Mouse (Mus musculus): ENCODE data around the gene Snrk. TPM values are rescaled to one million over a fixed set of nuclear protein-coding genes. Genes with fewer than 3 reads are reported as not detected.

Snrk gene
- polyA plus RNA-seq, 1 experiment from 2014 or later, result 57.5 TPM

- no peaks in the 10 kb centered on the region for H3K9me3 ChIP-seq (ENCODE audit: control insufficient read depth, low read length)
- no peak for ATAC-seq (ENCODE audit: low FRiP score, low TSS enrichment)
- H3K27me3 ChIP-seq (ENCODE audit: control insufficient read depth, insufficient read depth, low read length), result no peaks in the 10 kb centered on the region
- H3K4me2 ChIP-seq (ENCODE audit: low read length), result no peak overlapping the region
- WGBS, result 87% methylated on average over 7 of the region's 7 CpGs
- no peak overlapping the region for H3K4me3 ChIP-seq (replicated peaks; ENCODE audit: low read depth, low read length)
- peaks cover 12% of the 10 kb centered on the region; the same call in 1 of the 2 replicates for H3K36me3 ChIP-seq (ENCODE audit: control insufficient read depth, insufficient read depth, low read length)
- no peak overlapping the region for H3K9ac ChIP-seq (replicated peaks; ENCODE audit: low read length)
- H3K4me1 ChIP-seq (ENCODE audit: control insufficient read depth, insufficient read depth, low read length), result no peaks in the 10 kb centered on the region
- H3K27ac ChIP-seq (replicated peaks; ENCODE audit: low read depth, low read length), result no peak overlapping the region
- no peak for DNase-seq
Observed at GRCm38 (mm10) chr9:122177256-122178220, 60.5 kb downstream of the Snrk start.

- no peak for DNase-seq
- no peak overlapping the region for H3K9ac ChIP-seq (replicated peaks; ENCODE audit: low read length)
Observed at GRCm38 (mm10) chr9:122178427-122178826, 61.4 kb downstream of the Snrk start.

GRCm38 (mm10) chr9:122180105-122180504, 63.0 kb downstream of the Snrk start:
- Histone ChIP-seq H3K4me3 (replicated peaks; ENCODE audit: low read depth, low read length) (no peak overlapping the region), H3K4me1 (ENCODE audit: control insufficient read depth, insufficient read depth, low read length) (no peaks in the 10 kb centered on the region), H3K9ac (replicated peaks; ENCODE audit: low read length) (no peak overlapping the region), H3K27ac (replicated peaks; ENCODE audit: low read depth, low read length) (no peak overlapping the region), H3K27me3 (ENCODE audit: control insufficient read depth, insufficient read depth, low read length) (no peaks in the 10 kb centered on the region), H3K36me3 (ENCODE audit: control insufficient read depth, insufficient read depth, low read length) (peaks cover 8% of the 10 kb centered on the region; the same call in 1 of the 2 replicates), H3K9me3 (ENCODE audit: control insufficient read depth, low read length) (no peaks in the 10 kb centered on the region), H3K4me2 (ENCODE audit: low read length) (no peak overlapping the region)
- WGBS, result 80% methylated on average over 3 of the region's 3 CpGs
- ATAC-seq (ENCODE audit: low FRiP score, low TSS enrichment), result no peak
- no peak for DNase-seq

More at GRCm38 (mm10) chr9:122178427-122178826, 61.4 kb downstream of the Snrk start:
- no peak for ATAC-seq (ENCODE audit: low FRiP score, low TSS enrichment)
- H3K36me3 ChIP-seq (ENCODE audit: control insufficient read depth, insufficient read depth, low read length), result peaks cover 12% of the 10 kb centered on the region; the same call in 1 of the 2 replicates
- no peaks in the 10 kb centered on the region for H3K9me3 ChIP-seq (ENCODE audit: control insufficient read depth, low read length)
- no peak overlapping the region for H3K4me2 ChIP-seq (ENCODE audit: low read length)
- H3K4me1 ChIP-seq (ENCODE audit: control insufficient read depth, insufficient read depth, low read length), result no peaks in the 10 kb centered on the region
- WGBS, result 59% methylated on average over 4 of the region's 4 CpGs
- H3K4me3 ChIP-seq (replicated peaks; ENCODE audit: low read depth, low read length), result no peak overlapping the region
- H3K27me3 ChIP-seq (ENCODE audit: control insufficient read depth, insufficient read depth, low read length), result no peaks in the 10 kb centered on the region
- H3K27ac ChIP-seq (replicated peaks; ENCODE audit: low read depth, low read length), result no peak overlapping the region

DNA sequence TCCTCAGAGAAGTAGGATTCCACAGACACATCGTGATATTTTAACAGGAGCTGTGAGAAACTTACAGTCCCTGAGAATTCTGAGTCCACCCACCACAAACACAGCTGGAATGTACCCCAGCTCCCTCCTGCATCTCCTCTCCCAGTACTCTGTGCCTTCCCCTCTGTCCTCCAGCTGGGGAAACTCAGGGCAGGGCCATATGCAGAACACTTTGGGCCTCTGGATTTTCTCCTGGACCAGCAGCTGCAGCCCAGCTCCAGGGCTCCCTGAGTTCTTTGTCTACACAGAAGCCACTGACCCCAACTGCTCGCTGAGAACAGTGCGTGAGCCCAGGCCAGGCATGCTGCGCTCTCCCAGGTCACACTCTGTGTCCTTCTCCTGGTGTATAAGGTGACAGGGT, 66.0 kb downstream of the Snrk start:
- H3K9me3 ChIP-seq (ENCODE audit: control insufficient read depth, low read length), result no peaks in the 10 kb centered on the region
- no peaks in the 10 kb centered on the region for H3K27me3 ChIP-seq (ENCODE audit: control insufficient read depth, insufficient read depth, low read length)
- WGBS, result 76% methylated on average over 4 of the region's 4 CpGs
- H3K9ac ChIP-seq (replicated peaks; ENCODE audit: low read length), result no peak overlapping the region
- ATAC-seq (ENCODE audit: low FRiP score, low TSS enrichment) (no peak), DNase-seq (no peak)
- no peaks in the 10 kb centered on the region for H3K4me1 ChIP-seq (ENCODE audit: control insufficient read depth, insufficient read depth, low read length)
- no peak overlapping the region for H3K4me3 ChIP-seq (replicated peaks; ENCODE audit: low read depth, low read length)
- no peak overlapping the region for H3K27ac ChIP-seq (replicated peaks; ENCODE audit: low read depth, low read length)
- no peak overlapping the region for H3K4me2 ChIP-seq (ENCODE audit: low read length)
- H3K36me3 ChIP-seq (ENCODE audit: control insufficient read depth, insufficient read depth, low read length), result no peaks in the 10 kb centered on the region

GRCm38 (mm10) chr9:122184329-122184728, 67.3 kb downstream of the Snrk start:
- no peak for DNase-seq
- no peaks in the 10 kb centered on the region for H3K27me3 ChIP-seq (ENCODE audit: control insufficient read depth, insufficient read depth, low read length)

GRCm38 (mm10) chr9:122185061-122185460, 68.0 kb downstream of the Snrk start:
- no peaks in the 10 kb centered on the region for H3K36me3 ChIP-seq (ENCODE audit: control insufficient read depth, insufficient read depth, low read length)
- H3K4me2 ChIP-seq (ENCODE audit: low read length), result no peak overlapping the region
- ATAC-seq (ENCODE audit: low FRiP score, low TSS enrichment), result no peak
- H3K9me3 ChIP-seq (ENCODE audit: control insufficient read depth, low read length), result no peaks in the 10 kb centered on the region
- H3K27me3 ChIP-seq (ENCODE audit: control insufficient read depth, insufficient read depth, low read length), result no peaks in the 10 kb centered on the region
- no peak overlapping the region for H3K9ac ChIP-seq (replicated peaks; ENCODE audit: low read length)
- WGBS, result 25% methylated on average over 2 of the region's 2 CpGs
- DNase-seq, result peak; percentile 85
- H3K4me1 ChIP-seq (ENCODE audit: control insufficient read depth, insufficient read depth, low read length), result no peaks in the 10 kb centered on the region
- no peak overlapping the region for H3K27ac ChIP-seq (replicated peaks; ENCODE audit: low read depth, low read length)
- H3K4me3 ChIP-seq (replicated peaks; ENCODE audit: low read depth, low read length), result no peak overlapping the region

More at GRCm38 (mm10) chr9:122184329-122184728, 67.3 kb downstream of the Snrk start:
- Histone ChIP-seq H3K4me3 (replicated peaks; ENCODE audit: low read depth, low read length) (no peak overlapping the region), H3K9ac (replicated peaks; ENCODE audit: low read length) (no peak overlapping the region), H3K36me3 (ENCODE audit: control insufficient read depth, insufficient read depth, low read length) (no peaks in the 10 kb centered on the region), H3K4me2 (ENCODE audit: low read length) (no peak overlapping the region), H3K27ac (replicated peaks; ENCODE audit: low read depth, low read length) (no peak overlapping the region), H3K9me3 (ENCODE audit: control insufficient read depth, low read length) (no peaks in the 10 kb centered on the region), H3K4me1 (ENCODE audit: control insufficient read depth, insufficient read depth, low read length) (no peaks in the 10 kb centered on the region)
- WGBS, result 91% methylated on average over 3 of the region's 3 CpGs
- ATAC-seq (ENCODE audit: low FRiP score, low TSS enrichment), result no peak

DNA sequence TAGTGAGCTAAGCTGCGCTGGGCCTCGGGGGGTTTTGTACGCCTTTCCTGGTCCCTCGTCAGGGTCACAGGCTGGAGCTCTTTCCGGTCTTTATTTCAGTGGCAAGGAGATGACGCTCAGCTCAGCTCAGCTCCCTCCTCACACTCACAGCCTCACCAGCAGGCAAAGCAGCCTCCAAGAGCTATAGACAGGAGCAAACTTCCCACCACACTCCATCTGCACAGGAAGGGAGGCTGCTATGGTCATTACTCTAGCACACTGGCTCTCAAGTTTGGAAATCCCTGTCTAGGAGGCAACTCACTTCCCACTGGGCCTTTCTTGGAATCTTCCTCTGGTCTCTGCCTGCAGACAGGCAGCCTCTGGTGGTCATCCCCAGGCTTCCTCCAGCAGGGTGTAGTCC, 68.9 kb downstream of the Snrk start:
- WGBS, result 74% methylated on average over 6 of the region's 6 CpGs
- no peak for DNase-seq
- Histone ChIP-seq H3K4me2 (ENCODE audit: low read length) (no peak overlapping the region), H3K27me3 (ENCODE audit: control insufficient read depth, insufficient read depth, low read length) (no peaks in the 10 kb centered on the region), H3K4me3 (replicated peaks; ENCODE audit: low read depth, low read length) (no peak overlapping the region), H3K36me3 (ENCODE audit: control insufficient read depth, insufficient read depth, low read length) (no peaks in the 10 kb centered on the region), H3K9me3 (ENCODE audit: control insufficient read depth, low read length) (no peaks in the 10 kb centered on the region), H3K4me1 (ENCODE audit: control insufficient read depth, insufficient read depth, low read length) (no peaks in the 10 kb centered on the region), H3K27ac (replicated peaks; ENCODE audit: low read depth, low read length) (no peak overlapping the region), H3K9ac (replicated peaks; ENCODE audit: low read length) (no peak overlapping the region)
- no peak for ATAC-seq (ENCODE audit: low FRiP score, low TSS enrichment)

DNA sequence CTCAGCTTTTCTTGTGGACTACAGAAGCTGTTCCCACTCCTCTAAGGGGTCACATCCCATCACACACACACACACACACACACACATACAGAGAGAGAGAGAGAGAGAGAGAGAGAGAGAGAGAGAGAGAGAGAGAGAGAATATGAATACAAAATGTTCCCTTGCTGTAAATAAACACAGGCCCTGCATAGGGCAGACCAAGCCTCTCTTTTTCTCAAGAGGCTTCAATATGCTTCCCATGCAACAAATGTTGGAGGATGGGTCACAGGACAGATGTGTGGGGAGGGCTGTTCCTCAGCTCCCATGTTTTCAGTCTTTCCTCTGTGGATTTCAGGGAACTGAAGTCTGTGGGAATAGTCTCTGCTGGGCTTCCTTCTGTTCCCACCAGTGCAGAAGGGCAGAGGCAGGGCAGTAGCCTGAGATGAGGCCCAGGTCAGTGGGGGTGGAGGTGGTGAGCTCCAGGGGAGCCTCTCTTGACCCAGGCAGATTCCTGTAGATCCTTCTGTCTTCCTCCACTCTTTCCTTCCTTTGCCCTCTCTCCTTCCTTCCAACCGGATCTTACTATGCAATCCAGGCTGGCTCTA, 69.7 kb downstream of the Snrk start:
- DNase-seq, result no peak
- H3K9ac ChIP-seq (replicated peaks; ENCODE audit: low read length), result no peak overlapping the region
- H3K4me2 ChIP-seq (ENCODE audit: low read length), result no peak overlapping the region
- H3K36me3 ChIP-seq (ENCODE audit: control insufficient read depth, insufficient read depth, low read length), result no peaks in the 10 kb centered on the region
- H3K27ac ChIP-seq (replicated peaks; ENCODE audit: low read depth, low read length), result no peak overlapping the region
- no peaks in the 10 kb centered on the region for H3K4me1 ChIP-seq (ENCODE audit: control insufficient read depth, insufficient read depth, low read length)
- no peak for ATAC-seq (ENCODE audit: low FRiP score, low TSS enrichment)
- WGBS, result 93% methylated on average over 1 of the region's 1 CpGs
- no peaks in the 10 kb centered on the region for H3K27me3 ChIP-seq (ENCODE audit: control insufficient read depth, insufficient read depth, low read length)
- H3K4me3 ChIP-seq (replicated peaks; ENCODE audit: low read depth, low read length), result no peak overlapping the region
- no peaks in the 10 kb centered on the region for H3K9me3 ChIP-seq (ENCODE audit: control insufficient read depth, low read length)

Data from midbrain, embryonic 14.5 days (tissue).